Mouse (Mus musculus) forebrain, embryonic 10.5 days (tissue): ENCODE results near the gene Braf. TPM values are rescaled to one million over a fixed set of nuclear protein-coding genes. Genes with fewer than 3 reads are reported as not detected.
"Not testable (repeated sequence)": the region's sequence is repeated elsewhere in the genome, so short reads cannot be mapped to it uniquely, and the experiment has no call there.

Experiments used
- DNase-seq: peaks from one replicate; pipeline ENCODE4 v3.0.0-alpha.2; 2017; ENCODE audit warnings: low spot score; ENCODE audit errors: extremely low spot score
- H3K27ac ChIP-seq: fragments of 300-500 bp; sonication (generic); 2 replicates; pipeline ENCODE4 v1.5.1; 2016; ENCODE audit warnings: mild to moderate bottlenecking
- H3K27me3 ChIP-seq: fragments of 300-500 bp; sonication (generic); 2 replicates; pipeline ENCODE4 v1.6.1; 2016; ENCODE audit warnings: mild to moderate bottlenecking; ENCODE audit not compliant: poor library complexity, severe bottlenecking
- H3K36me3 ChIP-seq: fragments of 300-500 bp; sonication (generic); replicated peaks from 2 replicates; pipeline ENCODE4 v1.6.1; 2016; ENCODE audit warnings: mild to moderate bottlenecking, moderate library complexity
- H3K4me1 ChIP-seq: fragments of 300-500 bp; sonication (generic); 2 replicates; pipeline ENCODE4 v1.6.1; 2016
- H3K4me3 ChIP-seq: fragments of 300-500 bp; sonication (generic); 2 replicates; pipeline ENCODE4 v1.5.1; 2016; ENCODE audit warnings: mild to moderate bottlenecking, moderate library complexity
- H3K9me3 ChIP-seq: fragments of 300-500 bp; sonication (generic); 2 replicates; pipeline ENCODE4 v1.6.1; 2016; ENCODE audit warnings: mild to moderate bottlenecking, moderate library complexity
- WGBS: fragments of 180-500 bp; shearing (Covaris S2); methylation state at CpG from one replicate; pipeline ENCODE4 v1.1.7; 2016; 5-methylcytosine and 5-hydroxymethylcytosine counted together
- polyA plus RNA-seq: library from polyadenylated mRNA; unstranded; fragments of >200 nt; fragmentation: Nextera tagmentation; extraction: Ambion mirVana; gene quantifications from 2 replicates; pipeline ENCODE4 v1.2.1, GENCODE M21; 2016

Braf gene
- polyA plus RNA-seq, 1 experiment from 2014 or later = 18.6 TPM

DNA sequence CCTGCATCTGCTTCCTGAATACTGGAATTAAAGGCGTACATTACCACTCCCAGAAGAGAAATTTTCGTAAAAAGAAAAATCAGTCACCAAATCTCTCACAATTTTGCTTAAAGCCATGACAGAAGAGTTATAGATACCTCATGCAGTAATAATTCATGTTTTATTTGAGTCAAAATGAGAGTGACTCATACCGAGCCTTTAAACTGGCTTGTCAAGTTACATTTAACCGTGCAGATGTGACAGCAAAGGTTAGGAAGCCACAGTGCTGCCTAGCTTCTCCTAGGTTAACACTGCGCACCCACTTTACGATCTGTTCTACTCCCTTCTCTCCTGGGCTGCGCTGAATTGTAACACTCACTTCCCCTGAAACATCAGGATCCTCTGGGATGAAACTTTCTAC, 10.9 kb downstream of the Braf start:
- no peak for DNase-seq
- Histone ChIP-seq H3K27me3 (no peaks in the 10 kb centered on the region), H3K27ac (no peak overlapping the region), H3K36me3 (no peaks in the 10 kb centered on the region), H3K4me1 (no peaks in the 10 kb centered on the region), H3K4me3 (no peak overlapping the region), H3K9me3 (no peaks in the 10 kb centered on the region)
- WGBS = 88% methylated on average over 7 of the region's 7 CpGs

DNA sequence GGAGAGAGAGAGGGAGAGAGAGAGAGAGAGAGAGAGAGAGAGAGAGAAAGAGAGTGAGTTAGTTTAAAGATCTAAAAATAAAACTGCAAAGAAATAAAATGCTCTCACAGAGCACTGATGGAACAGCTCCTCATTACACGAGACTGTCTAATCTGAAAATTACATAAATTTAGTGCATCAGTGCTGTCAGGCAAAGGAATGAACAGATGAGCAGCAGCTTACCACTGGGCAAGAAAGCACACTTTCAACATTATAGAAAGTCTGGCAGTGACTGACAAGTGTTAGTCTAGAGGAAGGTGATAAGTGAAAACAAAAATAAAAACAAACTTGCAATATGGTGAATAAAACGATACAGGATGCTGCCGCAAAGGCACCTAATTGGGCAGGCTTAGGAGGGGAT, 11.9 kb downstream of the Braf start:
- no peaks in the 10 kb centered on the region for H3K27me3 ChIP-seq
- DNase-seq = no peak
- WGBS = 89% methylated on average over 3 of the region's 3 CpGs
- no peaks in the 10 kb centered on the region for H3K4me1 ChIP-seq
- H3K27ac ChIP-seq = no peak overlapping the region
- no peaks in the 10 kb centered on the region for H3K36me3 ChIP-seq
- H3K4me3 ChIP-seq = no peak overlapping the region
- H3K9me3 ChIP-seq = no peaks in the 10 kb centered on the region

DNA sequence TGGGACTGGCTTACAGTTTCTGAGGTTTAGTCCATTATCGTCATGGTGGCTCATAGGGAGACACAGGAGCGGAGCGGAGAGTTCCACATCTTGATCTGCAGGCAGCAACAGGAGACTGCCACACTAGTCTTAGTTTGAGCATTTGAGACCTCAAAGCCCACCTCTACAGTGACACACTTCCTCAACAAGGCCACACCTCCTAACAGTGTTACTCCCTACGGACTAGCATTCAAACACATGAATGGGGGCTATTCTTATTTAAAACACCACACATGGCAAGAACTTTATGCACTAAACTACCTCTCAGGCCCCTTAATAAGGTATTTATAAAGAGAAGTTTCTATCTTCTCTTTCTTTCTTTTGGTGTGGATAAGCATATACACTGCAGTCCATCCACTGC, 19.6 kb downstream of the Braf start:
- no peak overlapping the region for H3K4me3 ChIP-seq
- H3K27ac ChIP-seq = no peak overlapping the region
- no peaks in the 10 kb centered on the region for H3K36me3 ChIP-seq
- H3K27me3 ChIP-seq = no peaks in the 10 kb centered on the region
- H3K4me1 ChIP-seq = no peaks in the 10 kb centered on the region
- DNase-seq = no peak
- 95% methylated on average over 4 of the region's 4 CpGs for WGBS
- H3K9me3 ChIP-seq = no peaks in the 10 kb centered on the region

DNA sequence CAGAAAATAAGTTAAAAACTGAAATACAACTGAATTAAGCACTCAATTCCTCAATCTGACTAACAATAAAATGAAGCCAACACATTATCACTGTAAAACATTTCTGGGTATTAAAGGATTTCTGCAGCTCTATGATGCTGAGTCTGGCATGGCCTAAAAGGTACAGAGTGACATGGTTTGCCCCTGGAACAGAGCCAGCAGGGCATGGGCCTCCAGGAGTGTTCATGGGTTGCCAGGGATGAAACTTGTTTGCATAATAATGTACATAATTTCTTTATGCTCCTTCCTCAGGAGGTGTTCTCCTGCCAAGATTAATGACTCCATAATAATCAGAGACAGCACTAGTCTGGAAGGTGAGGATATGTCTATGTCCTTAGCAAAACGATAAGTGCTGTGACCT, 32.1 kb downstream of the Braf start:
- Histone ChIP-seq H3K4me1 (no peaks in the 10 kb centered on the region), H3K27me3 (no peaks in the 10 kb centered on the region), H3K36me3 (no peaks in the 10 kb centered on the region), H3K4me3 (no peak overlapping the region), H3K9me3 (no peaks in the 10 kb centered on the region), H3K27ac (no peak overlapping the region)
- no peak for DNase-seq
- WGBS = 96% methylated on average over 1 of the region's 1 CpGs

DNA sequence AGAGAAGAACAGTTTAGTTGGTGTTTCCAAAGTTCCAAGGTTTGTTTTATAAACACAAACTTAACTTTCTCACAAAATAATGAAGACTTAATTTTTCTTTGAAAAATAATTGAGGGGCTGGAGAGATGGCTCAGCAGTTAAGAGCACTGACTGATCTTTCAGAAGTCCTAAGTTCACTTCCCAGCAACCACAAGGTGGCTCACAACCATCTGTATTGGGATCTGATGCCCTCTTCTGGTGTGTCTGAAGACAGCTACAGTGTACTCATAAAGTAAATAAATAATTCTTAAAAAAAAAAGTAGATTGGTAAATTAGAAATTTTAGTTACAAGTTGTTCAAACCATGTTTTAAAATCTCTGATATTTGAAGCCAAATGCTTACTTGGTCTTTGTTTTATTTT, 38.4 kb downstream of the Braf start:
- not testable (repeated sequence) for H3K9me3 ChIP-seq, DNase-seq, H3K4me3 ChIP-seq, H3K4me1 ChIP-seq, H3K36me3 ChIP-seq, H3K27ac ChIP-seq, H3K27me3 ChIP-seq

DNA sequence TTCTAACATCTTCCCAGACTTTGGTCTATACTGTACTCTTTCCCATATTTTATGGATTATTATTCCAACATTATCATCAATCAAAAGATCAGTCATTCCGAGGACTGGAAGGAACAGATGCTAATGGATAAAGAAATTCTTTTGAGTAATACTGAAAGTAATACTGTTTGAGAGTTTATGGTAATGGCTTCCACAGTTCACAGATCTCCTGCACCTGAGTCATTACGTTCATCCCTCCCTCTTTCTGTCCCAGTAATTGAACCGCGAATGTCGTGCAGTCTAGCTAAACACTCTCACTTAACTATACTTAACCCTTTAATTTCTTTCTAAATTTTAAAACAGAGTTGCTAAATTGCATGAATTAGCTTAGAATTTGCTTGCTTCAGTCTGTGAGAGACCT, 43.5 kb downstream of the Braf start:
- no peaks in the 10 kb centered on the region for H3K27me3 ChIP-seq
- peaks cover 6% of the 10 kb centered on the region; the same call in 1 of the 2 replicates for H3K4me1 ChIP-seq
- H3K4me3 ChIP-seq = no peak overlapping the region
- no peaks in the 10 kb centered on the region; the same call in 1 of the 2 replicates for H3K9me3 ChIP-seq
- no peak overlapping the region for H3K27ac ChIP-seq
- peaks cover 19% of the 10 kb centered on the region for H3K36me3 ChIP-seq
- WGBS = 87% methylated on average over 5 of the region's 5 CpGs
- DNase-seq = no peak

DNA sequence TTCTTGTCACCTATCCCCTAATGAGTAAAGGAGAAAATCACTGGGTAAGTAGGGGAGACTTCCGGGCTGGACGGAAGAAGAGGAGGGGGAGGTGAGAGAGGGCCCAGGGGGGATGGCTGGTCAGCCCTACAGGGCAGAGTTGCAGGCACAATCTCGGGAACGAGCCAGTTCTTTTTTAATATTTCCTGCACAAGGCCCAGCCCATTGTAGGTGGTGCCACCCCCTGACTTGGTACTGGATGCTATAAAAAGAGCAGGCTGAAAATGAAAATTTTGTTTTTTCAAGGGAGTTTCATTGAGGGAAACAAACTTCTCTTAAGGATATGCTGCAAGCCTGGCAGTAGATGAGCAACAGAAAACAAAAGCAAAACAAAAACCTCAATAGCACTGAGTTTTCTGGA, 44.7 kb downstream of the Braf start:
- WGBS = 27% methylated on average over 4 of the region's 4 CpGs
- Histone ChIP-seq H3K27me3 (no peaks in the 10 kb centered on the region), H3K4me1 (peaks cover 6% of the 10 kb centered on the region; the same call in 1 of the 2 replicates), H3K4me3 (no peak overlapping the region), H3K9me3 (no peaks in the 10 kb centered on the region; the same call in 1 of the 2 replicates), H3K27ac (no peak overlapping the region), H3K36me3 (peaks cover 29% of the 10 kb centered on the region)
- no peak for DNase-seq

DNA sequence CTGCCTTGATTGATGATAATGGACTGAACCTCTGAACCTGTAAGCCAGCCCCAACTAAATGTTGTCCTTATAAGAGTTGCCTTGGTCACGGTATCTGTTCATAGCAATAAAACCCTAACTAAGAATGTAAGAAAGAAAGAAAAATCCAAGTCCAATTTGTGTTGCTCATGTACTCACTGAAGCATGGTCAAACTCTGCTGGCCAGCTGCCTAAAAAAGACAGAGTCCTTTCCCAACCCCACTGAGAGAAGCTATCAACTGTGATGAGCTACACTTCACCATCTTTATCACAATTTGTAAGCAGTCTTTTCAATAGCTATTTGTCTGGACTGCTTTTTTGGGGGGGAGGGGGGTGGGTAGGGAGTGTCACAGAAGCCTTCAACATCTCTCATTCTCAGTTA, 47.0 kb downstream of the Braf start:
- peaks cover 6% of the 10 kb centered on the region; the same call in 1 of the 2 replicates for H3K4me1 ChIP-seq
- peaks cover 36% of the 10 kb centered on the region for H3K36me3 ChIP-seq
- H3K9me3 ChIP-seq = no peaks in the 10 kb centered on the region; the same call in 1 of the 2 replicates
- H3K27ac ChIP-seq = no peak overlapping the region
- no peak overlapping the region for H3K4me3 ChIP-seq
- no peaks in the 10 kb centered on the region for H3K27me3 ChIP-seq
- WGBS = 95% methylated on average over 1 of the region's 1 CpGs
- DNase-seq = no peak

DNA sequence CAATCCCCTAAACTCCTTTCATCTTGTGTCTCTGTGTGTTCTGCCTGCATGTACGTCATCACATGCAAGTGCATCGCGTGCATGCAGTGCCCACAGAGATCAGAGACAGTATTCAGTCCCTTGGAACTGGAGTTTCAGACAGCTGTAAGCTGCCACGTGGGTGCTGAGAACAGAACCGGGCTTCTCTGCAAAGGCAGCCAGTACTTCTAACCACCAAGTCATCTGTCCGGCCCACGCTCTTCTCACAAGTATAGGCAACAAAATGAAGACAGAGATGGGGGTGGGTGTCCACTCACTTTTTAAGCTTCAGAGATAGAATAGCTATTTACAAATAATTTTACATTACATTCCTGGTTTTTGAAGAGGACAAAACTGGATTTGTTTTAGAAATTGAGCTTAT, 50.2 kb downstream of the Braf start:
- no peak for DNase-seq
- no peaks in the 10 kb centered on the region; the same call in 1 of the 2 replicates for H3K9me3 ChIP-seq
- 89% methylated on average over 7 of the region's 7 CpGs for whole genome bisulfite sequencing
- H3K36me3 ChIP-seq = peaks cover 47% of the 10 kb centered on the region
- no peaks in the 10 kb centered on the region for H3K4me1 ChIP-seq
- H3K4me3 ChIP-seq = no peak overlapping the region
- no peaks in the 10 kb centered on the region for H3K27me3 ChIP-seq
- no peak overlapping the region for H3K27ac ChIP-seq

DNA sequence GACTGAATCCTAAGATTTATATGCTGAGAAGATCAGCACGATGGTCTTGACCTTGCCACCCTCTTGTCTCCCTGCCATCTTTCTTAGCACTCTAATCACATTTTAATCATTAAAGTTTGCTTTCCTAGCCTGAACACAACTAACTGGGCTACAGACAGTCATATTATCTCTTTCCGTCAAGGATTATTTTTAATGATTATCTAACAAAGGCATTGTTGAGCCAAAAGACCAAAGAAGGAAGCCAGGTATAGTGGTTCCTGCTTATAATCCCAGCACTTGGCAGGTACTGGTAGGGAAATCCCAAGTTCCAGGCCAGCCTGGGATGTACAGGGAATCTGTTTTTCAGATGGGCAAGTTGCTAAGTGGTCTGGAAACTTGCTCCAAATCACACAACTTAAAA, 114.0 kb downstream of the Braf start:
- DNase-seq = no peak
- 94% methylated on average over 2 of the region's 2 CpGs for WGBS
- Histone ChIP-seq H3K4me1 (no peaks in the 10 kb centered on the region), H3K27ac (no peak overlapping the region), H3K27me3 (no peaks in the 10 kb centered on the region), H3K4me3 (no peak overlapping the region), H3K9me3 (no peaks in the 10 kb centered on the region), H3K36me3 (peaks cover 58% of the 10 kb centered on the region)

DNA sequence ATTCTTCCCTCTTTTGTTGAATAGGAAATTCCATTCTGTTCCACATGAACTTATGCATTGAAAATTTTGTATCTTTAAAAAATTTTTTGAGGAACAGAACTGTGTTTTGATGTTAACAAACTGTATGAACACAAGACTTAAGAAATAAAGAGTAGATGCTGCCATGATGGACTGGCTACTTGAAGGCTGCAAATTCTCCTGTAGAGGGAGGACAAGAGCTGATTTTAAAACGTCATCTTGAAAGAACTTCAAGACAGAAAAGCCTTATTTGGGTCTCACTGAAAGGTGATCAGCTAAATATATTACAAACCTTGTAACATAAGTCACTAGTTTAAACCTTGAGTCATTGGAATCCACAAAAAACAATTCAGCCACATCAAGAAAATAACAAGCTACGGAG, 115.1 kb downstream of the Braf start:
- H3K9me3 ChIP-seq = no peaks in the 10 kb centered on the region
- H3K27me3 ChIP-seq = no peaks in the 10 kb centered on the region
- no peak for DNase-seq
- H3K4me1 ChIP-seq = no peaks in the 10 kb centered on the region
- H3K4me3 ChIP-seq = no peak overlapping the region
- 83% methylated on average over 2 of the region's 2 CpGs for WGBS
- no peak overlapping the region for H3K27ac ChIP-seq
- H3K36me3 ChIP-seq = peaks cover 49% of the 10 kb centered on the region

DNA sequence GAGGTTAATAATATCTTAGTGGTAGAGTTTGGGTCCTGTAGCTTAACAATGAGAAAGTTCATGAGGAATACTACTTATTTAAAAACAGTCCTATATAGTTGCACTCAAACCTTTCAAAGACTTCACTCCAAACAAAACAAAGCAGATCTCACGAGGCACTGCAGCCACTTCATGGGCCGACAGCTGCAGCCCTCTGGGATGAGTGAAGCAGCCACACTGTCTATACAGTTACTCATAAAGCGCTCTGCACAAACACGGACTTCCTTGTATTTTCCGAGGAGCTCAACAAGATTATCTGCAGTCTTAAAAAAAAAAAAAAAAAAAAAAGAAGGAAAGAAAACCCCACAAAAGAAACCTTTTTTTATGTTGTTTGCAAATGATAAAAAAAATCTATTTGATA, 117.9 kb downstream of the Braf start:
- WGBS = 82% methylated on average over 5 of the region's 5 CpGs
- DNase-seq = no peak
- no peak overlapping the region for H3K4me3 ChIP-seq
- no peaks in the 10 kb centered on the region for H3K27me3 ChIP-seq
- H3K4me1 ChIP-seq = no peaks in the 10 kb centered on the region
- H3K36me3 ChIP-seq = peaks cover 34% of the 10 kb centered on the region
- no peaks in the 10 kb centered on the region for H3K9me3 ChIP-seq
- H3K27ac ChIP-seq = no peak overlapping the region

DNA sequence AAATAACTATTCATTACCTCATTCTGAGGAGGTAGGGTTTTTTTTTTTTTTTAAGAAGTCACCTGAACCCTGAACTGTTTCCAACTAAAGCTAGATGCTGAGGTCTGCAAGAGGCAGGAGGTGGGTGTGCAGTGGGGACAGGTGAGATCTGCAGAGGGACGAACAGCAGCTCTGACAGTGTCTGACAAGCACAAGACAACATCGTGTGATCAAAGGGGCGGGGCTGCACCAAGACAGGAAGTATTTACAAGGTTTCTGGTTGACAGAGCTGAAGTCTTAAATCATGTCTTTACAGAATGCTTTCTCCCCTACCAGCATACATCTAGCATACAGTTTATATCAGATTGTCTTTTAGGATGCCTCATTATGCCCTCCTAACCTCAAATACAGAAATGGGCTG, 118.4 kb downstream of the Braf start:
- Histone ChIP-seq H3K4me3 (no peak overlapping the region), H3K4me1 (no peaks in the 10 kb centered on the region), H3K36me3 (peaks cover 34% of the 10 kb centered on the region), H3K27ac (no peak overlapping the region), H3K9me3 (no peaks in the 10 kb centered on the region), H3K27me3 (no peaks in the 10 kb centered on the region)
- no peak for DNase-seq
- WGBS = 91% methylated on average over 3 of the region's 3 CpGs

DNA sequence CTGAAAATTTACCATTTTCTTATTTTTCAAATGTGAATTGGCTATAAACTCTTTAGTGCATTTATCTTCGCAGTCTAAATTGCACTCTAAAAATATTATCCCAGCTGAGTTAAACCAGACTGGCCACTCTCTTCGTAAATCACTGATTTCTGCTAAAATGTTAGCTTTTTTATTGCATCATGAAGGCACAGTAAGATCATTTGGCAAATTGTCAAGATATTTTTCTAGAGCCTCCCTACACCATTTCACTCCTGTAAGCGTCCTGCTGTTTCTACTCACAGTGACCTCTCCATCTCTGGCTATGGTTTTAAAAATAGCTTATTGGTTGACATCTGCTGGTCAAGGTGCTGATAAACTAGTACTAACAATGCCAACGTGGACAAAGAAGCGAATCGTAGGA, 119.2 kb downstream of the Braf start:
- H3K9me3 ChIP-seq = no peaks in the 10 kb centered on the region
- H3K27me3 ChIP-seq = no peaks in the 10 kb centered on the region
- H3K4me3 ChIP-seq = no peak overlapping the region
- peaks cover 31% of the 10 kb centered on the region for H3K36me3 ChIP-seq
- no peaks in the 10 kb centered on the region for H3K4me1 ChIP-seq
- H3K27ac ChIP-seq = no peak overlapping the region
- DNase-seq = no peak
- WGBS = 92% methylated on average over 6 of the region's 6 CpGs
